Mouse (Mus musculus) gastrocnemius, postnatal 4 days (tissue): ENCODE results near the gene Relt. TPM values are rescaled to one million over a fixed set of nuclear protein-coding genes. Genes with fewer than 3 reads are reported as not detected.

ENCODE experiments used
- DNase-seq, 2 experiments: peaks; one replicate each; pipeline ENCODE4 v3.0.0; 2021 to 2022; ENCODE audit warnings: low spot score in 2 of 2, mixed read lengths in 2 of 2
- total RNA-seq, 2 experiments: library from RNA; stranded (reverse); gene quantifications; 2 replicates each; pipeline ENCODE4 v1.2.3; 2021

The Relt gene
- total RNA-seq, 2 experiments from 2014 or later = 14.5 to 15.5 TPM

- no peak for DNase-seq
Observed at GRCm38 (mm10) chr7:100876771-100877170, 13.5 kb upstream of the Relt start.

GRCm38 (mm10) chr7:100876293-100876692 lies 13.0 kb upstream of the Relt start:
- DNase-seq = no peak

- no peak for DNase-seq
Observed at GRCm38 (mm10) chr7:100875822-100876221, 12.6 kb upstream of the Relt start.

GRCm38 (mm10) chr7:100873197-100873596 lies 10.0 kb upstream of the Relt start:
- DNase-seq = no peak

DNA sequence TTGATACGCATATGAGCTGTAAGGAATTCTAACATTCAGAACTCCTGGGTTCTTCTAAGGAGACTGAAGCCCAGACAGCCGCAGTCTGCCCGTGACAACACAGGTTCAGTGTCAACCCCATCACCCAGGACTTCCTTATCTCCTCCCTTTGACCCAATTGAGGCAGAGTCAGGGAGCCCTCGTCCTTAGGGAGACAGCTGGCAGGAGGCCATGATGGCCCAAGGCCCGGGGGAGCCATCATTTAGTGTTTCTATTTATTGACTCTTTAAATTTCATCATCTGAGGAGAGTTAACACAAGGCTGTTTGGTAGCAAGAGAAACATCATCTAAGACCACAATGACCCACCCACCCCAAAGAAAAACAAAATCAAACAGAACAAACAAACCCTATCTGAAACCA lies 8.6 kb upstream of the Relt start:
- DNase-seq = no peak

DNA sequence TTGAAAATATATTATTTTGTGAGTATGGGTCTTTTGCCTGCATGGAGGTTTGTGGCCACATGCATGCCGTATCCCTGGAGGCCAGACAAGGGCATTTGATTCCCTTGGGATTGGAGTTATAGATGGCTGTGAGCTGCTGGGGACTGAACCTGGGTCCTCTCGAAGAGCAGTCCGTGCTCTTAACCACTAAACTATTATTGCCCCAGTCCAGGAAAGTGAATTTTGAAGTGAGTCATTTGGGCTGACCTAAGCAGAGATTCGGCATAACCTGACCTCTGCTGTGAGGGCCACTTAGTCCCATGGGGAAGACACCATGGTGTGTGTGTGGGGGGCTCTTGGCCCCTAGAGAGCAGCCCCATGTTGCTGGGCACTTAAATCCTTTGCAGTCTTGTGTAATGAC lies 8.1 kb upstream of the Relt start:
- DNase-seq = no peak

- DNase-seq = no peak
Observed at GRCm38 (mm10) chr7:100869877-100870629, 6.8 kb upstream of the Relt start.

DNA sequence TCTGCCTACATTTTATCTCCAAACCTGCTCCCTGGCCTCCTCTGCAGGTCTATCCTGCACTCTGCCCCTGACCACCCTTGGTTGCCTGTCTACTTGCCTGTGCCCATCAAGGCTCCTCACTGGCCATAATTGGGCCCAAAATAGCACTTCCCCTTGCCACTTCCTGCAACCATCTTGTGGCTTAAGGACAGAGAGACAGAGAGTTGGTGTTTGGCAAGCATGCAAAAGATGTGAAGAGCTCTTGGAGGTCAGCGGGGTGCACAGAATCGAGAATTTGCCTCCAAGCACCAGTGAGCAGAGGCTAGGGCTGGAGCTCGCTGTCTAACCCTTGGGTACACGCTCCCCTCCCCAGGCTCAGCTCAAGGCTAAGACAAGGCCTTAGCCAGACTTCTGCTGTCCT lies 5.3 kb upstream of the Relt start:
- no peak for DNase-seq

GRCm38 (mm10) chr7:100867561-100867960 lies 4.3 kb upstream of the Relt start:
- no peak for DNase-seq

- DNase-seq = peak in 1 of 2 experiments; percentile 63
Observed at GRCm38 (mm10) chr7:100866675-100867074, 3.4 kb upstream of the Relt start.

GRCm38 (mm10) chr7:100862353-100862752 lies 893 bp downstream of the Relt start:
- DNase-seq = no peak

GRCm38 (mm10) chr7:100861209-100861608 lies 2.0 kb downstream of the Relt start:
- DNase-seq = no peak

- no peak for DNase-seq
Observed at GRCm38 (mm10) chr7:100860450-100860849, 2.8 kb downstream of the Relt start.

DNA sequence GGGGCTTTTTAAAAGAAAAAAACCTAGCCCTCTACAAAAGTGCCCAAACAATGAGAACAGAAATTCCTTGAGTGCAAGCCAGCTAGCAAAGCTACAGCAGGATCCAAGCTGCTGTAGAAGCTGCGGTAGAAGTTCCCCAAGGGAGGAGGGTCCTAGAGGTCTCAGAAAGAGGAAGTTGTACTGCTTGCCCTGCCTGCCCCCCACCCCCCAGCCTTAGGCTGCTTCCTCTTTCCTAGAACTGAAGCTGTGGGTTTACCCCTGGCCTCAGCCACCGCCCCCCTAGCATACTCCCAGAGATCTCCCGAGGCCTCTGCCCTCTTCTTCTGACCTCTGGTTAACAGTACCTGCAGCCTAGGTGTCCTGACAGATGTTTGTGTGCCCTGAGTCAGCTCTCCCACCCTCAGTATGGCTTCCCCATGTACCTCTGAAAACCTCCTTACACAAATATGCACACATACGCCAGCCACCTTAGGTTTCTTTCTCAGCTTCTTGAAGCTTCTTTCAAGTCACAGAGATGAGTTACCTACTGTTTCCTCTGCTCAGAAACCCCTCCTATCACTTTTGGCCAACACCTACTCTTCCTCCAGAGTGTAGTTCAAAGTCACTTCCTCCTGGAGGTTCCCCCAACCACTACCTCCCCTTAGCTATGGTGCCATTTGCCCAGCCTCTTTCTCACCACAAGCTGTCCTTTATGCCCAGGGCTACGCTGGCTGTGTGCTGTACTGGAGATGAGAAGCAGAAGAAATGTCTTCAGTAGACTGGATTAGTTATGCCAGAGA lies 7.3 kb downstream of the Relt start:
- DNase-seq = no peak

DNA sequence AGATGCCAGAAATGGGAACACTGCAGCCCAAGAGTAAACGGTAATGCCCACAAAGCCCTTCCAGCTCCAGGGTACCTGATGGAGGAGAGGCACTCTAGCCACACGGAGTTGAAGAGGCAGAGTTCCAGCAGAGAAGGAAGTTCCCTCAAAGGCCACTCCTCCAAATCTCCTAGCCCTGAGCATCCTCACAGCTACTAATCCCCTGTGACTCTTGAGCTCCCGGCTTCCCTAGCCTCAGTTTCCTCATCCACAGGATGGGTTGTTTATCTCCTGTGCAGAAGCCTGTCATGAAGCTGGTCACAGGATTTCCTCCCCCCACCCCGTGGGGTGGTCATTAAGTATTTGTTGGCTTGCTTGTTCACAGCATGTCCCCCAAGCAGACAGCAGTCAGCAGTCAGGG lies 7.9 kb downstream of the Relt start:
- no peak for DNase-seq

DNA sequence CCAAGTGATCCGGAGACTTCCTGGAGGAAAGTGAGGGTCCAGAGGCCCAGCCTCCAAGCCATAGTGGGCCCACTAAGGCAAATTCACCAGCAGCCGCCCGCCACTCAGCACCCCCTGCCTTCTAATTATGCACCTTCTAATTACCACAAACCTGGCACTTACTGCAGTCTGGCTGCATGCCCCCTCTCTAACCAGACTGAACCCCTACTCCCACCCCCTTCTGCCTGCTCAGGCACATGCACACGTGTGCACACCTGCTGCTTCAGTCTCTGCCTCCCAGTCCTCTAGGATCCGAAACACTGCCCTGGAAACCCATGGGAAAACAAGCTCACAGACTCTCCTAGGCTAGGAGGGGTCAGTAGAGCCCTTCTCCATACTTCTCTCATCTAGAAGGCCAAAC lies 8.4 kb downstream of the Relt start:
- DNase-seq = no peak

GRCm38 (mm10) chr7:100854137-100854814 lies 9.0 kb downstream of the Relt start:
- DNase-seq = no peak

GRCm38 (mm10) chr7:100853396-100853795 lies 9.8 kb downstream of the Relt start:
- no peak for DNase-seq

DNA sequence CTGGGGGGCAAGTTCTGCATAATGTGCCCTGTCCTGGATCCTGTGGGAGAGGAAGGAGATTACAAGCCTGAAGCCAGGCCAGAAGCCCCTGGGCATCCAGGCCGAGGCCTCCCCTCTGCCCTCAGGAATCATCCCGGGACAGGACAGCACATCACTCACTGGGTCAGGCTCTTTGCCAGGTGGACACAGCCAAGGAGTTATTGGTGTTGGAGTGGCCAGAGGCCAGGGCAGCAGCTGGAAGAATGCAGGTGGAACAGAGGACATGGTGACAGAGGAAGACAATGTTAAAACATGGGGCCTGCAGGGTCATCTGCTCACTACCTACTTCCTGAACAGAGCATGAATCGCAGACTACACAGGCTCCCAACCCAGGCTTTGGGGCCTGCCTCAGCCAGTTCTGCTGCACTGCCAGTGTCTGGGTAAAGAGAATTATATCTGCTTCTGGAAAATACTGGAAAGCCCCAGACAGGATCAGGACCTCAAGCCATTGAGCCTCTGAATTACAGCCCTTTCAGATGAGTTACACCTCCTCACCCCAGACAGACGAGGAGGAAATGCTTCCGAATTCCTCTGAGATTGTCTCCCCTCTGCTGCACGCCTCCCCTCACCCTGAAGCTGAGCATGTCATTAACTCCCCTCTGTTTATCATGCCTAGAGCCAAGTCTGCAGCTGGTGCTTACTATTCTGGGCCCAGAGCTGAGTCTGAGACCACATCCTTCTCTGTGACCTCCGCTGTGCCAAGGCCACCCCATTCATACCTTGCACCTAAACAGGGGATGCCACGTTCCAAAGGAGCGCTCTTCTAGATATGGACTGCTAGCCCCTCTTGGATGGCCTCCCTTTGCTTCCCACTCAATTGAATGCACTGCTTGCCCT lies 11.5 kb downstream of the Relt start:
- no peak for DNase-seq

- DNase-seq = no peak
Observed at GRCm38 (mm10) chr7:100849508-100849907, 13.7 kb downstream of the Relt start.

DNA sequence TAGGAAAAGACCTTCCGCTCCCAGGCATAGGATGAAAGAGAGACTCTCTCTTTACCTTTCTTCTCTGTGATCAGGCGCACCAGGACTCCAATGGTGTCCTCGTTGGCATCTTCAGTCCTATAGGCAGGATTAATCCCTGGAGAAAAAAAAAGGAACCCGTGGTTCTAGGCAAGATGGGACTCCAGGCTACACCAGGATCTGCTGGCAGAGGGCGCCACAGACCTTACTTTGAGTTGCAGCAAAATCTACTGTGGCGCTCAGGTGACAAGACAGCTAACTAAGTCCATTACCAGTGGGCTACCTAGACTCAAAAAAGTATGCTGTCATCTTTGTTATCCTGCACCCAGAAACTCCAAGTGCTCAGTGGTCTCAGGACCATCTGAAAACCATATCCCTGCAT lies 14.5 kb downstream of the Relt start:
- peak in 1 of 2 experiments; percentile 64 for DNase-seq
